Mouse (Mus musculus) neutrophil, adult 59 days (primary cell): ENCODE data around the gene Kat7. TPM values are rescaled to one million over a fixed set of nuclear protein-coding genes. Genes with fewer than 3 reads are reported as not detected.

Experiments
- total RNA-seq, 2 experiments: library from RNA; stranded (reverse); gene quantifications; 1 replicate in 1 of 2; 2 replicates in 1 of 2; pipeline ENCODE4 v1.2.4; 2023

Kat7 gene
- 10 to 100 TPM; 82.3 to 93.7 TPM for total RNA-seq

DNA sequence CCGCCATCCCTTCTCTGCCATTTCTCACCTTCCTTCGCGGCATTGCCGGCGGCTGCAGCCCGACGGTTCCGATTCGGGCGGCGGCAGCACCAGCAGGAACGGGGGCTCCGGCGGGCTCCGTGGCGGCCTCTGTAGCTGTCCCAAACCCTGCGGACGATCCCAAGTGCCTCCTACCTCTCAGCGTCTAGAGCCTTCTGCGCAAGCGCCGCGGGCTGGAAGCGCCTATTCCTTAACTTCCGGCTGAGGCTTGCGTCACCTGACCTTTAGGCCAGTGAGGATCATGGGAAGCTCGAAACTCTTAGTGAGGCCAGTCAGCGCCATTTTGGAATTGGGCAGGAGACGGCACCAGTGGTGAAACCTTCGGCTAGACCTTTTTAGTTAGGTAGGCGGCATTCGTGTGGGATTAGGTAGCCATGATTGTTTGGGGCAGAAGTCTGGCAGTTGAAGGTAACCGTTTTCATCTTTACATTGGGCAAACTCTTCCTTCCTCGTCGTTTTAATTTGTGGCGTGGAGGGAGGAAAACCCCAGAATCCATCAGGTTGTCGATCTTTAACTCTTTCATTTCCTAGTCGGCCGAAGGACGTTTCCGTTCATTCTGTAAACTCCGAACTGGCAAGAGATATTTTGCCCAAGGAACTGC lies at the start of gene Kat7:
Gene Kat7 (minus strand): TSS at position 240 of the 641 bp plus-strand sequence.

DNA sequence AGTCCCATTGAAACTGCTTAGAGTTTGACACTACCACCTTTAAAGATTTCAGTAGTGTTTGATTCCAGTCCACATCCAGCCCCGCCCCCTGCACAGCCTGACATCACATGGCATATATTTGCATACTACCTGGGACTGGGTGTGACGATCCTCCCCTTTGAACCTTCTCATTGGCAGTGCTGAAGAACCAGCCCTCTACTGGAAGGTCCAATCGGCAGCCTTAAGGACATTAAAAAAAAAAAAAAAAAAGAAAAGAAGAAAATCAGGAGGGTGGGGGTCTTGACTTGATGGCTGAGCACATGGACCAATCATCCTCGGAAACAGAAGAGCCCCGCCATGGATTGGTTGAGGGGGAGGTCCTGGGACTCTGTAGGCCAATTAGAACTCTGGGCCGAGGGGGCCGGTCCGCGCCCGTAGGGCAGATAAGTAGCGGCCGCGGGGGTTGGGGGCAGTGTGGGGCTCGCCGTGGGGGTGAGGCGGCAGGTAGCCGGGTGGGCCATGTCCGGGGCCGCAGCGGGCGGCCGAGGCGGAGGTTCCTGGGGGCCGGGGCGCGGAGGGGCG lies 26.6 kb upstream of the Kat7 start, which contains the start of gene Fam117a:
Gene Fam117a (plus strand): TSS at position 451 of the 561 bp plus-strand sequence.

DNA sequence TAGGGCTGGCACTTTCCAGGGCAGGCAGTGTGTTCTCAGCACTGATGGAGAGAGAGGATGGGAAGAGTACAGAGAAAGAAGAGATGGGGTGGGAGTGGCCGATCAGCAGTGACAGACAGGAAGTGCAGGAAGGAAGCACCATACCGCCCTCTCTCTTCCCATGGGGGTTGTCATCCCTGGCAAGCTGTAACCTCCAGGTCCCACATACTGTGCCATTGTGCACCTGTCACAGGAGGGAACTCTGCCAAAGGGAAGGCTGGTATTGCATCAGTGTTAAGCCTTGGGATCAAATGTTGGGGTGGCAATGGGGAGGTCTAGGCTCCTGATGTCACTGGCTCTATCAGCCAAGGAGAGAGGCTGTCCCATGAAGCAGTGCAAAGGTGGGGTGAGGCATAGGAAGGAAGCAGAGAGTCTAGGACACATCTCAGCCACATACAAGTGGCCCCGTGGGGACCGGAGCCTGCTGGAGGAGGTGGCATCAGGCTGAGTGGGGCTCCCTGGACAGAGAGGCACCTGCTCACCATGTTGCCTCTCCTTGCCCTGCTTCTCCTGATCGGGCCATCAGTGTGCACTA lies 48.8 kb downstream of the Kat7 start, which contains the start of gene Tac4:
Gene Tac4 (plus strand): TSS at position 352 of the 574 bp plus-strand sequence.

Other genes with a start within 250 kb of the Kat7 start
- not detected for gene Itga3, start 233.4 kb downstream of the Kat7 start, total RNA-seq
- under 1 TPM in 1 of 2 experiments, not detected in 1; 0.18 TPM for gene Dlx3, start 190.1 kb downstream of the Kat7 start, total RNA-seq
- not detected for gene Dlx4, start 164.0 kb downstream of the Kat7 start, total RNA-seq
- under 1 TPM in 1 of 2 experiments, not detected in 1; 0.31 TPM for gene Tac4, start 48.7 kb downstream of the Kat7 start, total RNA-seq
- 10 to 100 TPM; 76.0 to 95.2 TPM for gene Fam117a, start 26.8 kb upstream of the Kat7 start, total RNA-seq
- gene Slc35b1, start 74.4 kb upstream of the Kat7 start, total RNA-seq = 10 to 100 TPM; 30.2 to 39.7 TPM
- 100 to 1,000 TPM; 104 to 111 TPM for gene Spop, start 103.8 kb upstream of the Kat7 start, total RNA-seq
- gene Nxph3, start 204.3 kb upstream of the Kat7 start, total RNA-seq = not detected